Mouse (Mus musculus): ENCODE data around the gene Ssbp4.

Gene Ssbp4

GRCm38 (mm10) chr8:70630532-70631381 is 22.1 kb upstream of the Ssbp4 start:
- DNase-seq = peak; percentile 98

GRCm38 (mm10) chr8:70629574-70630531 is 21.2 kb upstream of the Ssbp4 start:
- DNase-seq = peak; percentile 99

- DNase-seq = peak; percentile 92
Observed at GRCm38 (mm10) chr8:70628986-70629490, 20.4 kb upstream of the Ssbp4 start.

- no peak for DNase-seq
Observed at GRCm38 (mm10) chr8:70627041-70627440, 18.4 kb upstream of the Ssbp4 start.

- DNase-seq = no peak
Observed at GRCm38 (mm10) chr8:70625104-70625503, 16.4 kb upstream of the Ssbp4 start.

- no peak for DNase-seq
Observed at GRCm38 (mm10) chr8:70622220-70622619, 13.5 kb upstream of the Ssbp4 start.

GRCm38 (mm10) chr8:70618888-70619334 is 10.2 kb upstream of the Ssbp4 start:
- DNase-seq = peak; percentile 98

GRCm38 (mm10) chr8:70617985-70618384 is 9.3 kb upstream of the Ssbp4 start:
- DNase-seq = no peak

GRCm38 (mm10) chr8:70616645-70617044 is 8.0 kb upstream of the Ssbp4 start:
- peak; percentile 97 for DNase-seq

- peak; percentile 97 for DNase-seq
Observed at GRCm38 (mm10) chr8:70615894-70616293, 7.2 kb upstream of the Ssbp4 start, which contains the start of gene Lrrc25. Lrrc25 (plus strand) TSS chr8:70616155.

- DNase-seq = peak; percentile 91
Observed at GRCm38 (mm10) chr8:70615281-70615680, 6.6 kb upstream of the Ssbp4 start.

- peak; percentile 97 for DNase-seq
Observed at GRCm38 (mm10) chr8:70614469-70614868, 5.8 kb upstream of the Ssbp4 start.

- DNase-seq = peak; percentile 92
Observed at GRCm38 (mm10) chr8:70613763-70614162, 5.1 kb upstream of the Ssbp4 start.

GRCm38 (mm10) chr8:70611849-70612248 is 3.2 kb upstream of the Ssbp4 start:
- peak; percentile 99 for DNase-seq

GRCm38 (mm10) chr8:70610796-70611771 is 2.4 kb upstream of the Ssbp4 start:
- peak; percentile 99 for DNase-seq

- peak; percentile 100 for DNase-seq
Observed at GRCm38 (mm10) chr8:70609849-70610795, 1.4 kb upstream of the Ssbp4 start.

GRCm38 (mm10) chr8:70609368-70609848 is 736 bp upstream of the Ssbp4 start:
- DNase-seq = peak; percentile 100

- peak; percentile 99 for DNase-seq
Observed at GRCm38 (mm10) chr8:70607898-70608748, 549 bp downstream of the Ssbp4 start.

- DNase-seq = no peak
Observed at GRCm38 (mm10) chr8:70607603-70607897, 1.1 kb downstream of the Ssbp4 start.
